Mouse (Mus musculus): ENCODE results near the gene Lpin2. TPM values are rescaled to one million over a fixed set of nuclear protein-coding genes. Genes with fewer than 3 reads are reported as not detected.
A peak's percentile ranks its signal among the peaks of the same experiment; 100 is the strongest.

Lpin2 gene
- polyA plus RNA-seq, 1 experiment from 2014 or later = 24.2 TPM

- H3K4me1 ChIP-seq = peaks cover 34% of the 10 kb centered on the region
- no peak overlapping the region for H3K27ac ChIP-seq
- H3K36me3 ChIP-seq = no peaks in the 10 kb centered on the region
- 84% methylated on average over 11 of the region's 11 CpGs for WGBS
- no peaks in the 10 kb centered on the region for H3K9me3 ChIP-seq
- H3K27me3 ChIP-seq (ENCODE audit: insufficient read depth, poor library complexity, severe bottlenecking) = no peaks in the 10 kb centered on the region
- no peak overlapping the region for H3K4me3 ChIP-seq
- peak; percentile 66 for DNase-seq (ENCODE audit: low spot score)
Measured at GRCm38 (mm10) chr17:71179551-71180309, 2.6 kb upstream of the Lpin2 start.

GRCm38 (mm10) chr17:71180601-71181000 lies 1.8 kb upstream of the Lpin2 start:
- H3K4me1 ChIP-seq = peaks cover 42% of the 10 kb centered on the region
- H3K36me3 ChIP-seq = no peaks in the 10 kb centered on the region
- H3K27ac ChIP-seq = no peak overlapping the region
- no peaks in the 10 kb centered on the region for H3K9me3 ChIP-seq
- no peak overlapping the region for H3K4me3 ChIP-seq
- DNase-seq (ENCODE audit: low spot score) = peak; percentile 58
- WGBS = 96% methylated on average over 4 of the region's 4 CpGs
- H3K27me3 ChIP-seq (ENCODE audit: insufficient read depth, poor library complexity, severe bottlenecking) = no peaks in the 10 kb centered on the region

- Histone ChIP-seq H3K27ac (peak overlapping the region; percentile 97), H3K27me3 (ENCODE audit: insufficient read depth, poor library complexity, severe bottlenecking) (no peaks in the 10 kb centered on the region), H3K4me1 (peaks cover 48% of the 10 kb centered on the region), H3K9me3 (no peaks in the 10 kb centered on the region), H3K4me3 (peak overlapping the region; percentile 95), H3K36me3 (no peaks in the 10 kb centered on the region)
- peak; percentile 94 for DNase-seq (ENCODE audit: low spot score)
- under 1% methylated on average over 70 of the region's 71 CpGs for WGBS
Measured at GRCm38 (mm10) chr17:71182871-71183656, 704 bp downstream of the Lpin2 start.

- Histone ChIP-seq H3K27ac (peak overlapping the region; percentile 97), H3K27me3 (ENCODE audit: insufficient read depth, poor library complexity, severe bottlenecking) (no peaks in the 10 kb centered on the region), H3K4me3 (peak overlapping the region; percentile 95), H3K4me1 (peaks cover 41% of the 10 kb centered on the region), H3K9me3 (no peaks in the 10 kb centered on the region), H3K36me3 (no peaks in the 10 kb centered on the region)
- WGBS = under 1% methylated on average over 75 of the region's 79 CpGs
- peak; percentile 81 for DNase-seq (ENCODE audit: low spot score)
Measured at GRCm38 (mm10) chr17:71183657-71184261, 1.4 kb downstream of the Lpin2 start.

- H3K9me3 ChIP-seq = no peaks in the 10 kb centered on the region
- peak; percentile 75 for DNase-seq (ENCODE audit: low spot score)
- H3K4me3 ChIP-seq = peak overlapping the region; percentile 95
- no peaks in the 10 kb centered on the region for H3K27me3 ChIP-seq (ENCODE audit: insufficient read depth, poor library complexity, severe bottlenecking)
- H3K36me3 ChIP-seq = no peaks in the 10 kb centered on the region
- 18% methylated on average over 22 of the region's 22 CpGs for WGBS
- H3K4me1 ChIP-seq = peaks cover 36% of the 10 kb centered on the region
- H3K27ac ChIP-seq = peak overlapping the region; percentile 97
Measured at GRCm38 (mm10) chr17:71184356-71185111, 2.2 kb downstream of the Lpin2 start.

GRCm38 (mm10) chr17:71185368-71185767 lies 3.0 kb downstream of the Lpin2 start:
- H3K4me1 ChIP-seq = peaks cover 38% of the 10 kb centered on the region
- WGBS = 73% methylated on average over 1 of the region's 1 CpGs
- no peak for DNase-seq (ENCODE audit: low spot score)

GRCm38 (mm10) chr17:71190589-71190988 lies 8.2 kb downstream of the Lpin2 start:
- WGBS = 79% methylated on average over 7 of the region's 7 CpGs
- Histone ChIP-seq H3K9me3 (0 out of 2 replicates have a peak, but pooled peaks cover 3% of the 10 kb centered on the region), H3K36me3 (no peaks in the 10 kb centered on the region), H3K27ac (no peak overlapping the region), H3K27me3 (ENCODE audit: insufficient read depth, poor library complexity, severe bottlenecking) (no peaks in the 10 kb centered on the region), H3K4me1 (peaks cover 28% of the 10 kb centered on the region), H3K4me3 (no peak overlapping the region)
- DNase-seq (ENCODE audit: low spot score) = no peak

More at GRCm38 (mm10) chr17:71185368-71185767, 3.0 kb downstream of the Lpin2 start:
- H3K27ac ChIP-seq = no peak overlapping the region
- no peaks in the 10 kb centered on the region for H3K9me3 ChIP-seq
- no peaks in the 10 kb centered on the region for H3K27me3 ChIP-seq (ENCODE audit: insufficient read depth, poor library complexity, severe bottlenecking)
- no peaks in the 10 kb centered on the region for H3K36me3 ChIP-seq
- H3K4me3 ChIP-seq = peak overlapping the region; percentile 95

- Histone ChIP-seq H3K36me3 (no peaks in the 10 kb centered on the region), H3K4me3 (no peak overlapping the region), H3K4me1 (peaks cover 30% of the 10 kb centered on the region), H3K27ac (no peak overlapping the region), H3K27me3 (ENCODE audit: insufficient read depth, poor library complexity, severe bottlenecking) (no peaks in the 10 kb centered on the region), H3K9me3 (0 out of 2 replicates have a peak, but pooled peaks cover 3% of the 10 kb centered on the region)
- 92% methylated on average over 2 of the region's 2 CpGs for WGBS
- DNase-seq (ENCODE audit: low spot score) = no peak
Measured at GRCm38 (mm10) chr17:71191063-71191462, 8.7 kb downstream of the Lpin2 start.

GRCm38 (mm10) chr17:71191651-71192419 lies 9.5 kb downstream of the Lpin2 start:
- no peak for DNase-seq (ENCODE audit: low spot score)
- 62% methylated on average over 8 of the region's 8 CpGs for WGBS
- peaks cover 23% of the 10 kb centered on the region; the same call in 1 of the 2 replicates for H3K4me1 ChIP-seq
- H3K27ac ChIP-seq = no peak overlapping the region
- no peaks in the 10 kb centered on the region for H3K27me3 ChIP-seq (ENCODE audit: insufficient read depth, poor library complexity, severe bottlenecking)
- no peak overlapping the region for H3K4me3 ChIP-seq
- 0 out of 2 replicates have a peak, but pooled peaks cover 3% of the 10 kb centered on the region for H3K9me3 ChIP-seq
- H3K36me3 ChIP-seq = no peaks in the 10 kb centered on the region

GRCm38 (mm10) chr17:71193019-71193418 lies 10.7 kb downstream of the Lpin2 start:
- H3K9me3 ChIP-seq = 0 out of 2 replicates have a peak, but pooled peaks cover 3% of the 10 kb centered on the region
- peaks cover 19% of the 10 kb centered on the region; the same call in 1 of the 2 replicates for H3K4me1 ChIP-seq
- H3K27ac ChIP-seq = no peak overlapping the region
- no peaks in the 10 kb centered on the region for H3K27me3 ChIP-seq (ENCODE audit: insufficient read depth, poor library complexity, severe bottlenecking)
- no peak overlapping the region for H3K4me3 ChIP-seq
- no peak for DNase-seq (ENCODE audit: low spot score)
- WGBS = 97% methylated on average over 1 of the region's 1 CpGs
- no peaks in the 10 kb centered on the region for H3K36me3 ChIP-seq

- 94% methylated on average over 1 of the region's 1 CpGs for WGBS
- Histone ChIP-seq H3K4me3 (no peak overlapping the region), H3K27ac (no peak overlapping the region), H3K9me3 (0 out of 2 replicates have a peak, but pooled peaks cover 3% of the 10 kb centered on the region), H3K27me3 (ENCODE audit: insufficient read depth, poor library complexity, severe bottlenecking) (no peaks in the 10 kb centered on the region), H3K4me1 (peaks cover 19% of the 10 kb centered on the region; the same call in 1 of the 2 replicates), H3K36me3 (no peaks in the 10 kb centered on the region)
- DNase-seq (ENCODE audit: low spot score) = no peak
Measured at GRCm38 (mm10) chr17:71193485-71193884, 11.1 kb downstream of the Lpin2 start.
